Mouse (Mus musculus) C2C12 (cell line): ENCODE measurements around the gene Mgll. TPM values are rescaled to one million over a fixed set of nuclear protein-coding genes. Genes with fewer than 3 reads are reported as not detected.

Source experiments
- H3K27me3 ChIP-seq: one replicate; pipeline ENCODE4 v1.6.1; 2011; ENCODE audit not compliant: control insufficient read depth, insufficient read depth, insufficient read length
- H3K36me3 ChIP-seq: one replicate; pipeline ENCODE4 v1.6.1; 2011; ENCODE audit not compliant: control insufficient read depth, insufficient read depth
- H3K4me3 ChIP-seq: one replicate; pipeline ENCODE4 v1.5.1; 2011; ENCODE audit warnings: mild to moderate bottlenecking, control low read depth; ENCODE audit not compliant: poor library complexity, insufficient read depth, severe bottlenecking
- H3K79me2 ChIP-seq: one replicate; pipeline ENCODE4 v1.6.1; 2011; ENCODE audit not compliant: control insufficient read depth, insufficient read depth
- H3K79me3 ChIP-seq: one replicate; pipeline ENCODE4 v1.6.1; 2011; ENCODE audit warnings: low read depth, control low read depth
- H3ac ChIP-seq: one replicate; pipeline ENCODE3; 2011; ENCODE audit warnings: low read depth; ENCODE audit not compliant: control insufficient read depth, insufficient read length
- CEBPB ChIP-seq: IDR thresholded peaks from one replicate; pipeline ENCODE4 v1.6.1; 2011; ENCODE audit warnings: low read depth, mild to moderate bottlenecking, control low read depth, moderate library complexity
- CTCF ChIP-seq: IDR thresholded peaks from one replicate; pipeline ENCODE4 v1.5.1; 2011; ENCODE audit not compliant: control insufficient read depth, insufficient read depth, insufficient read length
- FOSL1 ChIP-seq: IDR thresholded peaks from one replicate; pipeline ENCODE4 v1.8.0; 2011; ENCODE audit warnings: mild to moderate bottlenecking, low read length; ENCODE audit not compliant: poor library complexity, insufficient read depth, severe bottlenecking
- MAX ChIP-seq: IDR thresholded peaks from one replicate; pipeline ENCODE4 v1.6.1; 2011; ENCODE audit warnings: mild to moderate bottlenecking, control low read depth
- MYOD1 ChIP-seq: IDR thresholded peaks from one replicate; pipeline ENCODE4 v1.6.1; 2011; ENCODE audit warnings: low read depth; ENCODE audit not compliant: control insufficient read depth, insufficient read length
- MYOG ChIP-seq: IDR thresholded peaks from one replicate; pipeline ENCODE4 v1.6.1; 2011; ENCODE audit not compliant: control insufficient read depth, insufficient read length; ENCODE audit errors: extremely low read depth
- USF1 ChIP-seq: IDR thresholded peaks from one replicate; pipeline ENCODE4 v1.6.1; 2011; ENCODE audit warnings: low read depth, mild to moderate bottlenecking, control low read depth, moderate library complexity
- polyA plus RNA-seq: library from polyadenylated mRNA; unstranded; fragments of >200 nt; fragmentation: generic; extraction: Trizol; gene quantifications from one replicate; pipeline ENCODE4 v1.2.1, GENCODE M21; 2012; ENCODE audit warnings: missing spikeins

Mgll gene
- polyA plus RNA-seq, 1 experiment = 1.3 TPM

GRCm38 (mm10) chr6:88770981-88771380 lies 46.8 kb downstream of the Mgll start:
- no peak for TF ChIP-seq USF1
- no peak for TF ChIP-seq CEBPB
- no peak for TF ChIP-seq MYOG
- no peak for TF ChIP-seq MYOD1
- no peak for TF ChIP-seq MAX
- TF ChIP-seq CTCF = no peak
- TF ChIP-seq FOSL1 = no peak

DNA sequence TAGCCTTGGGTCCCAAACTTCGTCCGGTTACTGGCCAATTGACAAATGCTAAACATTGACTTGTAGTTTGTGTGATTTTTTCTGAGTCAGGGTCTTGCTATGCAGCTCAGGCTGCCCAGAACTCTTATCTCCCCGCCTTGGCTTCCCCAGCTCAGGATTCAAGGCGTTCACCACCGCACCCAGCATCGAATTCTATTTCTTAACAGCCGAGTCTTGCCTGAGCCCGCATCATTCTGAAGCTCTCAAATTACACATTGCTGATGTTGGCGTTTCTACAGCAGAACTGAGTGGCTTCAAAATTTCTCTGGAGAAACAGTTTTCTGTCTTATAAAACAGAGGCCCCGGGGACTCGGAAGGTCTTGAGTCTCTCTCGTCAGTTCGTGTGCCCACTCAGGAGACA lies 47.8 kb downstream of the Mgll start:
- H3K36me3 ChIP-seq = no peaks in the 10 kb centered on the region
- no peaks in the 10 kb centered on the region for H3K27me3 ChIP-seq
- H3K79me3 ChIP-seq = no peaks in the 10 kb centered on the region
- H3K79me2 ChIP-seq = no peaks in the 10 kb centered on the region
- H3ac ChIP-seq = no peak overlapping the region
- H3K4me3 ChIP-seq = no peak overlapping the region
- no peak for TF ChIP-seq USF1
- TF ChIP-seq CTCF = no peak

More at GRCm38 (mm10) chr6:88770981-88771380, 46.8 kb downstream of the Mgll start:
- Histone ChIP-seq H3K36me3 (no peaks in the 10 kb centered on the region), H3K27me3 (no peaks in the 10 kb centered on the region), H3ac (no peak overlapping the region), H3K4me3 (no peak overlapping the region), H3K79me2 (no peaks in the 10 kb centered on the region), H3K79me3 (no peaks in the 10 kb centered on the region)

DNA sequence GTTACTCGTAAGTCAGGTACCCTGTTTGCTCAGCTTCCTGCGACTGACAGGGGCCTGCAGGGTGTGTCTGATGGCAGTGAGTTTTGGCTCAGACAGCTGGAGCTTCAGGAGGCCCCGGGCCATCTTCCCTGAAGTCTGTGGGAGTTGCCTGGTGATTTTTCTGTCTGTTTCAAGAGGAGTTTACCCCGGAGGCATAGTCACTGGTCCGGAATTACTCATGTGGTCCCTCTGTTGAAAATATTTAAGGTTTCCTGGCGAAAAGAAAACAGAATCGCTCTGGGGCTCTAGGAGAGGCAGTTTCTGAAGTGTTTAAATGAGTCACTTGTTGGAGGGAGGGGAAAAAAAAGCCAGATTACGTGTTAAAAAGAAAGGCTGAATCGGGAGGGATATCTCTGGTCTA lies 49.8 kb downstream of the Mgll start:
- no peaks in the 10 kb centered on the region for H3K36me3 ChIP-seq
- no peaks in the 10 kb centered on the region for H3K79me2 ChIP-seq
- no peaks in the 10 kb centered on the region for H3K79me3 ChIP-seq
- no peaks in the 10 kb centered on the region for H3K27me3 ChIP-seq
- TF ChIP-seq CEBPB (no peak), MAX (no peak), USF1 (no peak), MYOG (no peak), MYOD1 (no peak), FOSL1 (no peak), CTCF (no peak)
- no peak overlapping the region for H3K4me3 ChIP-seq
- no peak overlapping the region for H3ac ChIP-seq

DNA sequence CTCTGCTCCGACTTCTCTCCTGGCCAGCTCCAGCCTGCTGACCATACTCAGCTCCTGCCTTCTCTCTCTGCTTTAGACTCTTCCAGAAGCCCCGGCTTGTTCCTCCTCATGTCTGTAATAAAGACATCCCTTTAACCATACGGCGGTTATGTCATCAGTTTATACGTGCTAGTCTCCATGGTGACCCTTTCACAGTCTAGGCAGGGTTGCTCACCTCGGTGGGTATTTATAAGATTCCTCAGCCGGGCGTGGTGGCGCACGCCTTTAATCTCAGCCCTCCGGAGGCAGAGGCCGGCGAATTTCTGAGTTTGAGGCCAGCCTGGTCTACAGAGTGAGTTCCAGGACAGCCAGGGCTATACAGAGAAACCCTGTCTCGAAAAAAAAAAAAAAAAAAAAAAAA lies 51.1 kb downstream of the Mgll start:
- no peaks in the 10 kb centered on the region for H3K27me3 ChIP-seq
- no peaks in the 10 kb centered on the region for H3K79me2 ChIP-seq
- no peak overlapping the region for H3K4me3 ChIP-seq
- H3ac ChIP-seq = no peak overlapping the region
- no peaks in the 10 kb centered on the region for H3K36me3 ChIP-seq
- TF ChIP-seq USF1 (no peak), CTCF (no peak), MYOG (no peak)
- H3K79me3 ChIP-seq = no peaks in the 10 kb centered on the region

DNA sequence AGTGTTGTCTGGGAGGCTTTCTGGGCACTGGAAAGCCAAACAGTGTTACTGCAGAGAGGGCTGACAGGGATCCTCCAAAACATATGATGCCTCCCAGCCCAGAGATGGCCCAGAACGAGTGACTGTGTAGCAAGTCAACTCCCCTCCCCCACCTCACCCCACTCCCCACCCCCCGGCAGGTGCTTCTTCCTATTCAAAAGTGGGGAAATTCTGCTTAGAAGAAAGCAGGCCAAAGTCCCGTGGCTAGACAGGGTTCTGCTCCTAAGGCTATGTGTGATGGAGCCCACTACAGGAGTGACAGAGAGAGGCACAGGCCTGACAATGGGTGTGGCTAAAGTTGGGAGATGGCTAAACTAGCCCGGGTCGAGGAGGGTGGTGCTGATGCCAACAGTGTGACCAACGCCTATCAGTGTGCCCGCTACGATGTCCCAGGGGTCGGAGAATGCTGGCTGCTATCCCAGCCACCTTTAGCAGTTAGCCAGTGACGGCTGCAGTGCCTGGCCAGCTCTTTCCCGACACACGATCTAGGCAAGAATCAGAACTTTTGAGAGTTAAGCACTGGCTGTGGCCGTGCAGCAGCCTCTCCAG lies 52.2 kb downstream of the Mgll start:
- TF ChIP-seq MYOG = no peak
- no peak for TF ChIP-seq MYOD1
- no peak for TF ChIP-seq CTCF
- no peak for TF ChIP-seq CEBPB
- TF ChIP-seq USF1 = no peak
- no peak for TF ChIP-seq FOSL1
- TF ChIP-seq MAX = no peak
- H3K79me3 ChIP-seq = no peaks in the 10 kb centered on the region
- no peaks in the 10 kb centered on the region for H3K79me2 ChIP-seq
- no peak overlapping the region for H3K4me3 ChIP-seq
- no peaks in the 10 kb centered on the region for H3K27me3 ChIP-seq
- H3ac ChIP-seq = no peak overlapping the region
- H3K36me3 ChIP-seq = no peaks in the 10 kb centered on the region

GRCm38 (mm10) chr6:88776964-88777363 lies 52.8 kb downstream of the Mgll start:
- no peak overlapping the region for H3K4me3 ChIP-seq
- H3K79me2 ChIP-seq = no peaks in the 10 kb centered on the region
- TF ChIP-seq MAX (no peak), MYOG (no peak), CTCF (no peak), MYOD1 (no peak), FOSL1 (no peak), USF1 (no peak), CEBPB (no peak)
- no peaks in the 10 kb centered on the region for H3K36me3 ChIP-seq
- no peak overlapping the region for H3ac ChIP-seq
- no peaks in the 10 kb centered on the region for H3K27me3 ChIP-seq
- H3K79me3 ChIP-seq = no peaks in the 10 kb centered on the region
